19 mouse cellular contexts compared by ENCODE assay signal in the genomic region with DNA sequence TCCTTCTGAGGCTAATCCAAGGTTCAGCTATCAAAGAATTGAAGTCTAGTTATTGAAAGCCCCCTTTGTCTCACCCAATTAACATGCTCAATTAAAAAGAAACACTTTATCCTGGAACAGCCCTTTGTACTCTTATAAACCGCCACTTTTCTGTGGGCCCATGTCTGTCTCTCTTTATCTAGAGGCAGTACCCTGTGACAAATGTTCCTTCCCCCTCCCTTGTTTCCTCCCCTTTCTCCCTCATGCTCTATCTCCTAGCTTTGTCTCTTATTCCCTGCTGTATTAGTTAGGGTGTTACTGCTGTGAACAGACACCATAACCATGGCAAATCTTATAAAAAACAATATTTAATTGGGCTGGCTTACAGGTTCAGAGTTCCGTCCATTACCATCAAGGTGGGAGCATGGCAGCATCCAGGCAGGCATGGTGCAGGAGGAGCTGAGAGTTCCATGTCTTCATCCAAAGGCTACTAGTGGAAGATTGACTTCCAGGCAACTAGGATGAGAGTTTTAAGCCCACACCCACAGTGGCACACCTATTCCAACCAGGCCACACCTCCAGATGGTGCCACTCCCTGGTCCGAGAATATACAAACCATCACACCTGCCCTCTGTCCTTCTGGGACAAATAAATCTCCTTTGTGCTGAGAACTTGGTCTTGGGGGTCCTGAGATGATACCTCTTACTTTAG. TPM values are rescaled to one million over a fixed set of nuclear protein-coding genes. Genes with fewer than 3 reads are reported as not detected.
"Had no signal": no experiment of that assay in that cellular context is flagged by ENCODE, and none has a peak within 500 bp of the region (broad histone marks: within the 10 kb centered on the region; RNA-seq: fewer than 3 reads in every experiment).

No protein-coding gene starts in this region.

- H3K9me3 ChIP-seq: liver, embryonic 13.5 days had no signal

- H3K4me1 ChIP-seq: liver, embryonic 13.5 days had no signal

- ATAC-seq: intestine, postnatal 0 days had no signal

- H3K4me3 ChIP-seq: left cerebral cortex, adult 2 months; liver, embryonic 13.5 days had no signal

- H3K27me3 ChIP-seq: liver, embryonic 13.5 days had no signal

- H3K27ac ChIP-seq: left cerebral cortex, adult 2 months; liver, embryonic 13.5 days; stomach, postnatal 0 days had no signal

- H3K36me3 ChIP-seq: liver, embryonic 13.5 days had no signal

- H3K4me2 ChIP-seq: liver, embryonic 13.5 days; midbrain, embryonic 11.5 days had no signal

- H3K9ac ChIP-seq: liver, embryonic 13.5 days had no signal

- DNase-seq: kidney, postnatal 10 days; layer of hippocampus, postnatal 36 days; liver, embryonic 13.5 days; lung, adult 2 months; lung, postnatal 14 days; lung, postnatal 4 days; midbrain, embryonic 14.5 days; right cerebral cortex, adult 18-20 months; right cerebral cortex, postnatal 14 days; right cerebral cortex, postnatal 4 days; thymus, adult 2 months; thymus, postnatal 14 days; thymus, postnatal 4 days had no signal

RNA-seq across cellular contexts. Expression of gene Ugt8a, which starts 17.9 kb away (rescaled TPM):
- total RNA-seq: neutrophil, adult 5-6 weeks had no signal
- polyA plus RNA-seq: liver, adult 2 months had no signal
